Mouse (Mus musculus): ENCODE data around the gene Pmp22. TPM values are rescaled to one million over a fixed set of nuclear protein-coding genes. Genes with fewer than 3 reads are reported as not detected.

Pmp22 gene
- total and polyA plus RNA-seq, 3 experiments: not detected

DNA sequence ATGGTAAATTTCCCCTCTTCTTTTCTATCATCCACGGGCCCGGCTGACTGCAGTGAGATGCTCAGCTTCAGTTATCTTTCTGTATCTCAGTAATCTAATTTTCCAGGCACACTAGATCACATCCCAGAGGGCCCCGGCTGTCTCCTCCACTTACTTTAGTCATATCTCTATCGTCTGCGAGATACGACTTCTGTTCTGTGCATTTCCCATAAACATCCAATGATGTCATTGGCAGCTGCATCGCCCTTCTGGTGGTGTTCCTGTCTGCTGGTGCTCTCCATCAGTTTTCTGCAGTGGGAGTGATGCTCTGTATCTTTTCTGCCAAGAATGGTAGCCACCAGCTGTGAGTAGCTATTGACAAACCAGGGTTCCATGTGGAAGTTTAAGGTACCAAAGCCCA is 25.5 kb upstream of the Pmp22 start:
- H3K4me1 ChIP-seq (ENCODE audit: control insufficient read depth in 1 of 2, insufficient read depth in 2 of 2, low read length in 2 of 2): no peaks in the 10 kb centered on the region
- no peaks in the 10 kb centered on the region for H3K36me3 ChIP-seq (ENCODE audit: control insufficient read depth in 1 of 2, insufficient read depth in 2 of 2, low read length in 2 of 2)
- H3K27ac ChIP-seq (ENCODE audit: control insufficient read depth, low read depth, low read length): no peak overlapping the region
- TF ChIP-seq TCF12 (IDR thresholded peaks at IDR 0.05; ENCODE audit: low read depth, low read length) (no peak), NELFE (IDR thresholded peaks at IDR 0.05; ENCODE audit: low read depth, low read length) (no peak)
- H3K4me3 ChIP-seq (ENCODE audit: control insufficient read depth in 1 of 2, insufficient read depth in 1 of 2, low read depth in 2 of 2, low read length in 2 of 2): no peak overlapping the region
- no peaks in the 10 kb centered on the region for H3K9me3 ChIP-seq (replicated peaks; ENCODE audit: insufficient read depth, low read length)
- H3K79me2 ChIP-seq (ENCODE audit: control insufficient read depth, insufficient read depth, low read length, poor library complexity): no peaks in the 10 kb centered on the region
- H3K9ac ChIP-seq (ENCODE audit: control insufficient read depth, low read depth, low read length, poor library complexity, severe bottlenecking): no peak overlapping the region
- H3K27me3 ChIP-seq (ENCODE audit: control insufficient read depth in 1 of 2, insufficient read depth in 2 of 2, low read length in 2 of 2): no peaks in the 10 kb centered on the region
- DNase-seq (ENCODE audit: low read depth, low spot score): no peak

DNA sequence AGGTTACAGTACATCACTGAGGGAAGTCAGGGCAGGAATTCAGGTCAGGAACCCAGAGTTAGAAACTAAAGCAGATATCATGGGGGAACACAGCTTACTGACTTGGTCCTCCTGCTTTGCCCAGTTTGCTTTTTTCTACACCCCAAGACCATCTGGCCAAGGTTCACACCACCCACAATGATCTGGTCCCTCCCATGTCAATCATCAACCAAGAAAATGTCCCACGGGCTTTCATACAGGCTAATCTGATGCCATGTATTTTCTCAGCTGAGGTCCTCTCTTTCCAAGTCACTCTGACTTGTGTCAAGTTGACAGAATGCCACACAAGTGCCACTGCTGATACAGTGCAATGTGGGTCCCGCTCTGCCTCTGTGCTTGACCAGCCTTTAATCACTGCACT is 24.8 kb upstream of the Pmp22 start:
- Histone ChIP-seq H3K4me3 (ENCODE audit: control insufficient read depth in 1 of 2, insufficient read depth in 1 of 2, low read depth in 2 of 2, low read length in 2 of 2) (no peak overlapping the region), H3K79me2 (ENCODE audit: control insufficient read depth, insufficient read depth, low read length, poor library complexity) (no peaks in the 10 kb centered on the region), H3K36me3 (ENCODE audit: control insufficient read depth in 1 of 2, insufficient read depth in 2 of 2, low read length in 2 of 2) (no peaks in the 10 kb centered on the region), H3K27me3 (ENCODE audit: control insufficient read depth in 1 of 2, insufficient read depth in 2 of 2, low read length in 2 of 2) (no peaks in the 10 kb centered on the region), H3K4me1 (ENCODE audit: control insufficient read depth in 1 of 2, insufficient read depth in 2 of 2, low read length in 2 of 2) (no peaks in the 10 kb centered on the region), H3K27ac (ENCODE audit: control insufficient read depth, low read depth, low read length) (no peak overlapping the region), H3K9me3 (replicated peaks; ENCODE audit: insufficient read depth, low read length) (no peaks in the 10 kb centered on the region), H3K9ac (ENCODE audit: control insufficient read depth, low read depth, low read length, poor library complexity, severe bottlenecking) (no peak overlapping the region)
- no peak for DNase-seq (ENCODE audit: low read depth, low spot score)
- no peak for TF ChIP-seq GABPA (IDR thresholded peaks at IDR 0.05; ENCODE audit: low read depth, low read length)
- no peak for TF ChIP-seq ELF1 (IDR thresholded peaks at IDR 0.05; ENCODE audit: low read depth, low read length)
- no peak for TF ChIP-seq TCF12 (IDR thresholded peaks at IDR 0.05; ENCODE audit: low read depth, low read length)
- no peak for TF ChIP-seq USF1 (IDR thresholded peaks at IDR 0.05; ENCODE audit: low read depth, low read length)
- no peak for TF ChIP-seq POLR2AphosphoS5 (IDR thresholded peaks at IDR 0.05; ENCODE audit: borderline replicate concordance, low read depth, low read length)
- TF ChIP-seq KAT2A (conservative IDR thresholded peaks at IDR 0.05; ENCODE audit: low read depth, low read length): no peak
- TF ChIP-seq ZMIZ1 (IDR thresholded peaks at IDR 0.05; ENCODE audit: low read depth, low read length): no peak
- no peak for TF ChIP-seq RCOR1 (IDR thresholded peaks at IDR 0.05; ENCODE audit: low read depth, low read length)
- TF ChIP-seq MEF2A (IDR thresholded peaks at IDR 0.05; ENCODE audit: extremely low read depth, insufficient replicate concordance, low read depth, low read length, poor library complexity, severe bottlenecking): no peak
- TF ChIP-seq ZC3H11A (IDR thresholded peaks at IDR 0.05; ENCODE audit: low read depth, low read length): no peak
- no peak for TF ChIP-seq NELFE (IDR thresholded peaks at IDR 0.05; ENCODE audit: low read depth, low read length)
- no peak for TF ChIP-seq ZNF384 (IDR thresholded peaks at IDR 0.05; ENCODE audit: low read depth, low read length)
- TF ChIP-seq CTCF (IDR thresholded peaks at IDR 0.05 in 2 of 3, conservative IDR thresholded peaks at IDR 0.05 in 1 of 3; ENCODE audit: control insufficient read depth in 1 of 3, insufficient read depth in 1 of 3, low read depth in 2 of 3, low read length in 3 of 3, poor library complexity in 1 of 3, severe bottlenecking in 1 of 3): no peak

DNA sequence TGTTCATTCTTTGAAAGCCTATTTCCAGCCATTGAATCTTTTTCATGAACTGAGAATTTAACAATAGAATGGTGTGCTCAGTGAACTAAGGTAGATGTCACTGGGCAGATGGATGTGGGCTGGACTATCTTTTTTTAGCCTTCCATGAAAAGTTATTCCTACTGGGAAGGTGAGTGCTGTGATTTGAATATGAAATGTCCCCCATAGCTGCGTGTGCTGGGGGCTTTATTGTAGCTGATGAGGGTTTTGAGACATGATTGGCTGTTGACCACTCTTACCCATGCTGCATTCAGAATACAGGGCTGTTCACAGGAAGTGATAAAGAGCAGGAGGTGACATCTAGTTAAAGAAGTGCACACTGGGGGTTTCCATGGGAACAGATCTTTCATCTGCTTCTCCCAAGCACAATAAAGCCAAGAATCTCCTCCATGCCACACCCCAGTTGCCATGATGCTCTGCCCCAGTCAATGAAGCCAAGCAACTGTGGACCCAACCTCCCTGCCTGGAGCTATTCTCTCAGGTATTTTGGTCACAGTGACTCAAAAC is 19.5 kb upstream of the Pmp22 start:
- H3K36me3 ChIP-seq (ENCODE audit: control insufficient read depth in 1 of 2, insufficient read depth in 2 of 2, low read length in 2 of 2): no peaks in the 10 kb centered on the region
- DNase-seq (ENCODE audit: low read depth, low spot score): no peak
- no peaks in the 10 kb centered on the region for H3K79me2 ChIP-seq (ENCODE audit: control insufficient read depth, insufficient read depth, low read length, poor library complexity)
- H3K4me3 ChIP-seq (ENCODE audit: control insufficient read depth in 1 of 2, insufficient read depth in 1 of 2, low read depth in 2 of 2, low read length in 2 of 2): no peak overlapping the region
- H3K27me3 ChIP-seq (ENCODE audit: control insufficient read depth in 1 of 2, insufficient read depth in 2 of 2, low read length in 2 of 2): no peaks in the 10 kb centered on the region
- no peak overlapping the region for H3K9ac ChIP-seq (ENCODE audit: control insufficient read depth, low read depth, low read length, poor library complexity, severe bottlenecking)
- no peaks in the 10 kb centered on the region for H3K4me1 ChIP-seq (ENCODE audit: control insufficient read depth in 1 of 2, insufficient read depth in 2 of 2, low read length in 2 of 2)
- H3K9me3 ChIP-seq (replicated peaks; ENCODE audit: insufficient read depth, low read length): no peaks in the 10 kb centered on the region
- no peak overlapping the region for H3K27ac ChIP-seq (ENCODE audit: control insufficient read depth, low read depth, low read length)
- TF ChIP-seq E2F4 (IDR thresholded peaks at IDR 0.05; ENCODE audit: borderline replicate concordance, low read depth, low read length): no peak
- no peak for TF ChIP-seq GABPA (IDR thresholded peaks at IDR 0.05; ENCODE audit: low read depth, low read length)
- TF ChIP-seq NELFE (IDR thresholded peaks at IDR 0.05; ENCODE audit: low read depth, low read length): no peak
- no peak for TF ChIP-seq TAL1 (IDR thresholded peaks at IDR 0.05; ENCODE audit: low read length)
- no peak for TF ChIP-seq BHLHE40 (IDR thresholded peaks at IDR 0.05; ENCODE audit: borderline replicate concordance, low read depth, low read length)
- no peak for TF ChIP-seq SIN3A (IDR thresholded peaks at IDR 0.05; ENCODE audit: low read length)
- no peak for TF ChIP-seq CTCF (IDR thresholded peaks at IDR 0.05 in 2 of 3, conservative IDR thresholded peaks at IDR 0.05 in 1 of 3; ENCODE audit: control insufficient read depth in 1 of 3, insufficient read depth in 1 of 3, low read depth in 2 of 3, low read length in 3 of 3, poor library complexity in 1 of 3, severe bottlenecking in 1 of 3)
- TF ChIP-seq CHD1 (IDR thresholded peaks at IDR 0.05; ENCODE audit: low read depth, low read length): no peak
- no peak for TF ChIP-seq MYC (IDR thresholded peaks at IDR 0.05; ENCODE audit: low read depth, low read length)
- no peak for TF ChIP-seq NRF1 (IDR thresholded peaks at IDR 0.05; ENCODE audit: insufficient read depth, low read depth, low read length, poor library complexity, severe bottlenecking)
- TF ChIP-seq MYB (IDR thresholded peaks at IDR 0.05; ENCODE audit: low read depth, low read length): no peak
- TF ChIP-seq ZC3H11A (IDR thresholded peaks at IDR 0.05; ENCODE audit: low read depth, low read length): no peak
- TF ChIP-seq CHD2 (IDR thresholded peaks at IDR 0.05; ENCODE audit: low read length): no peak
- TF ChIP-seq RAD21 (IDR thresholded peaks at IDR 0.05; ENCODE audit: low read depth, low read length): no peak
- TF ChIP-seq GATA1 (IDR thresholded peaks at IDR 0.05; ENCODE audit: low read depth, low read length): no peak
- TF ChIP-seq HCFC1 (IDR thresholded peaks at IDR 0.05; ENCODE audit: low read depth, low read length): no peak
- no peak for TF ChIP-seq KAT2A (conservative IDR thresholded peaks at IDR 0.05; ENCODE audit: low read depth, low read length)
